Mouse (Mus musculus): ENCODE measurements around the gene Eprs. TPM values are rescaled to one million over a fixed set of nuclear protein-coding genes. Genes with fewer than 3 reads are reported as not detected.

Gene Eprs
- total and polyA plus RNA-seq, 3 experiments = 16.2 to 289 (median 227) TPM

- TF ChIP-seq POLR2AphosphoS5 (IDR thresholded peaks at IDR 0.05; ENCODE audit: insufficient replicate concordance, low read depth, low read length) (no peak), GATA2 (IDR thresholded peaks at IDR 0.05; ENCODE audit: borderline replicate concordance, low read depth, low read length) (no peak), TAL1 (conservative IDR thresholded peaks at IDR 0.05; ENCODE audit: low read depth, low read length) (no peak), GATA1 (IDR thresholded peaks at IDR 0.05; ENCODE audit: borderline replicate concordance, low read length) (no peak), CTCF (IDR thresholded peaks at IDR 0.05; ENCODE audit: low read depth, low read length) (no peak)
- no peak for ATAC-seq (ENCODE audit: extremely low read depth, insufficient number of reproducible peaks, low FRiP score, poor library complexity, severe bottlenecking)
- Histone ChIP-seq H3K4me1 (ENCODE audit: insufficient read depth, low read depth, low read length) (peaks cover 78% of the 10 kb centered on the region), H3K4me3 (ENCODE audit: low read depth, low read length) (peak overlapping the region; percentile 59; the same call in 1 of the 2 replicates), H3K27me3 (ENCODE audit: insufficient read depth, low read length) (no peaks in the 10 kb centered on the region), H3K36me3 (replicated peaks) (peaks cover 85% of the 10 kb centered on the region), H3K9me3 (replicated peaks) (no peaks in the 10 kb centered on the region)
- DNase-seq (ENCODE audit: low spot score) = no peak
Observed at GRCm38 (mm10) chr1:185460096-185460495, 97.3 kb downstream of the Eprs start.

- TF ChIP-seq POLR2AphosphoS5 (IDR thresholded peaks at IDR 0.05; ENCODE audit: insufficient replicate concordance, low read depth, low read length) (no peak), CTCF (IDR thresholded peaks at IDR 0.05; ENCODE audit: low read depth, low read length) (no peak), TAL1 (conservative IDR thresholded peaks at IDR 0.05; ENCODE audit: low read depth, low read length) (no peak), GATA1 (IDR thresholded peaks at IDR 0.05; ENCODE audit: borderline replicate concordance, low read length) (no peak), GATA2 (IDR thresholded peaks at IDR 0.05; ENCODE audit: borderline replicate concordance, low read depth, low read length) (no peak)
- peaks cover 85% of the 10 kb centered on the region for H3K4me1 ChIP-seq (ENCODE audit: insufficient read depth, low read depth, low read length)
- DNase-seq (ENCODE audit: low spot score) (no peak), ATAC-seq (ENCODE audit: extremely low read depth, insufficient number of reproducible peaks, low FRiP score, poor library complexity, severe bottlenecking) (no peak)
- no peaks in the 10 kb centered on the region for H3K9me3 ChIP-seq (replicated peaks)
- H3K36me3 ChIP-seq (replicated peaks) = peaks cover 94% of the 10 kb centered on the region
- no peaks in the 10 kb centered on the region for H3K27me3 ChIP-seq (ENCODE audit: insufficient read depth, low read length)
- H3K4me3 ChIP-seq (ENCODE audit: low read depth, low read length) = no peak overlapping the region; the same call in 1 of the 2 replicates
Observed at GRCm38 (mm10) chr1:185462889-185463288, 100.0 kb downstream of the Eprs start.

GRCm38 (mm10) chr1:185469551-185470021, 106.7 kb downstream of the Eprs start:
- peak overlapping the region; percentile 45; the same call in 1 of the 2 replicates for H3K4me3 ChIP-seq (ENCODE audit: low read depth, low read length)
- TF ChIP-seq CTCF (IDR thresholded peaks at IDR 0.05; ENCODE audit: low read depth, low read length) = no peak
- TF ChIP-seq POLR2AphosphoS5 (IDR thresholded peaks at IDR 0.05; ENCODE audit: insufficient replicate concordance, low read depth, low read length) = no peak
- TF ChIP-seq GATA1 (IDR thresholded peaks at IDR 0.05; ENCODE audit: borderline replicate concordance, low read length) = no peak
- TF ChIP-seq GATA2 (IDR thresholded peaks at IDR 0.05; ENCODE audit: borderline replicate concordance, low read depth, low read length) = no peak
- TF ChIP-seq TAL1 (conservative IDR thresholded peaks at IDR 0.05; ENCODE audit: low read depth, low read length) = peak; percentile 25; the same call in 1 of the 2 replicates
- H3K27me3 ChIP-seq (ENCODE audit: insufficient read depth, low read length) = no peaks in the 10 kb centered on the region
- DNase-seq (ENCODE audit: low spot score) = no peak
- H3K4me1 ChIP-seq (ENCODE audit: insufficient read depth, low read depth, low read length) = peaks cover 93% of the 10 kb centered on the region
- H3K36me3 ChIP-seq (replicated peaks) = peaks cover 42% of the 10 kb centered on the region
- H3K9me3 ChIP-seq (replicated peaks) = no peaks in the 10 kb centered on the region
- peak; percentile 36 for ATAC-seq (ENCODE audit: extremely low read depth, insufficient number of reproducible peaks, low FRiP score, poor library complexity, severe bottlenecking)

GRCm38 (mm10) chr1:185472025-185472720, 109.3 kb downstream of the Eprs start:
- ATAC-seq (ENCODE audit: extremely low read depth, insufficient number of reproducible peaks, low FRiP score, poor library complexity, severe bottlenecking) = peak; percentile 83
- peak; percentile 60 for DNase-seq (ENCODE audit: low spot score)
- no peaks in the 10 kb centered on the region for H3K27me3 ChIP-seq (ENCODE audit: insufficient read depth, low read length)
- peaks cover 82% of the 10 kb centered on the region for H3K4me1 ChIP-seq (ENCODE audit: insufficient read depth, low read depth, low read length)
- TF ChIP-seq GATA2 (IDR thresholded peaks at IDR 0.05; ENCODE audit: borderline replicate concordance, low read depth, low read length) (no peak), TAL1 (conservative IDR thresholded peaks at IDR 0.05; ENCODE audit: low read depth, low read length) (peak; percentile 79)
- peaks cover 18% of the 10 kb centered on the region for H3K36me3 ChIP-seq (replicated peaks)
- H3K9me3 ChIP-seq (replicated peaks) = no peaks in the 10 kb centered on the region
- H3K4me3 ChIP-seq (ENCODE audit: low read depth, low read length) = peak overlapping the region; percentile 57; the same call in 1 of the 2 replicates

- ATAC-seq (ENCODE audit: extremely low read depth, insufficient number of reproducible peaks, low FRiP score, poor library complexity, severe bottlenecking) = no peak
Observed at GRCm38 (mm10) chr1:185472730-185473129, 109.9 kb downstream of the Eprs start.

GRCm38 (mm10) chr1:185473437-185473836, 110.6 kb downstream of the Eprs start:
- TF ChIP-seq GATA2 (IDR thresholded peaks at IDR 0.05; ENCODE audit: borderline replicate concordance, low read depth, low read length) (no peak), GATA1 (IDR thresholded peaks at IDR 0.05; ENCODE audit: borderline replicate concordance, low read length) (no peak), CTCF (IDR thresholded peaks at IDR 0.05; ENCODE audit: low read depth, low read length) (no peak), POLR2AphosphoS5 (IDR thresholded peaks at IDR 0.05; ENCODE audit: insufficient replicate concordance, low read depth, low read length) (no peak), TAL1 (conservative IDR thresholded peaks at IDR 0.05; ENCODE audit: low read depth, low read length) (no peak)
- Histone ChIP-seq H3K4me3 (ENCODE audit: low read depth, low read length) (no peak overlapping the region), H3K36me3 (replicated peaks) (peaks cover 6% of the 10 kb centered on the region), H3K4me1 (ENCODE audit: insufficient read depth, low read depth, low read length) (peaks cover 70% of the 10 kb centered on the region), H3K27me3 (ENCODE audit: insufficient read depth, low read length) (no peaks in the 10 kb centered on the region), H3K9me3 (replicated peaks) (no peaks in the 10 kb centered on the region)
- no peak for ATAC-seq (ENCODE audit: extremely low read depth, insufficient number of reproducible peaks, low FRiP score, poor library complexity, severe bottlenecking)
- DNase-seq (ENCODE audit: low spot score) = no peak

More at GRCm38 (mm10) chr1:185472730-185473129, 109.9 kb downstream of the Eprs start:
- Histone ChIP-seq H3K4me1 (ENCODE audit: insufficient read depth, low read depth, low read length) (peaks cover 77% of the 10 kb centered on the region), H3K4me3 (ENCODE audit: low read depth, low read length) (no peak overlapping the region), H3K9me3 (replicated peaks) (no peaks in the 10 kb centered on the region), H3K27me3 (ENCODE audit: insufficient read depth, low read length) (no peaks in the 10 kb centered on the region), H3K36me3 (replicated peaks) (peaks cover 12% of the 10 kb centered on the region)
- no peak for DNase-seq (ENCODE audit: low spot score)
- TF ChIP-seq GATA1 (IDR thresholded peaks at IDR 0.05; ENCODE audit: borderline replicate concordance, low read length) = no peak
- no peak for TF ChIP-seq POLR2AphosphoS5 (IDR thresholded peaks at IDR 0.05; ENCODE audit: insufficient replicate concordance, low read depth, low read length)
- no peak for TF ChIP-seq CTCF (IDR thresholded peaks at IDR 0.05; ENCODE audit: low read depth, low read length)
- no peak for TF ChIP-seq TAL1 (conservative IDR thresholded peaks at IDR 0.05; ENCODE audit: low read depth, low read length)
- no peak for TF ChIP-seq GATA2 (IDR thresholded peaks at IDR 0.05; ENCODE audit: borderline replicate concordance, low read depth, low read length)

Other genes with a start within 250 kb of the Eprs start
- 22.0 and 25.9 TPM in 2 replicates for gene Rab3gap2, start 158.9 kb upstream of the Eprs start, total RNA-seq (2014; fragmentation: Nextera tagmentation)
- 28.1 and 30.8 TPM in 2 replicates for gene Rab3gap2, start 158.9 kb upstream of the Eprs start, total RNA-seq (2017)
- gene Rab3gap2, start 158.9 kb upstream of the Eprs start, polyA plus RNA-seq (2012) = 6.6 and 8.5 TPM in 2 replicates
- gene Iars2, start 33.6 kb upstream of the Eprs start, total RNA-seq (2014; fragmentation: Nextera tagmentation) = 45.3 and 48.5 TPM in 2 replicates
- gene Iars2, start 33.6 kb upstream of the Eprs start, total RNA-seq (2017) = 46.2 and 54.6 TPM in 2 replicates
- gene Iars2, start 33.6 kb upstream of the Eprs start, polyA plus RNA-seq (2012) = 7.6 and 8.5 TPM in 2 replicates
- gene Bpnt1, start 30.9 kb upstream of the Eprs start, total RNA-seq (2014; fragmentation: Nextera tagmentation) = 3.3 and 3.5 TPM in 2 replicates
- 13.3 and 16.8 TPM in 2 replicates for gene Bpnt1, start 30.9 kb upstream of the Eprs start, total RNA-seq (2017)
- 4.4 and 6.1 TPM in 2 replicates for gene Bpnt1, start 30.9 kb upstream of the Eprs start, polyA plus RNA-seq (2012)
- 25.7 and 27.8 TPM in 2 replicates for gene Slc30a10, start 91.8 kb downstream of the Eprs start, total RNA-seq (2014; fragmentation: Nextera tagmentation)
- 40.0 and 40.9 TPM in 2 replicates for gene Slc30a10, start 91.8 kb downstream of the Eprs start, total RNA-seq (2017)
- gene Slc30a10, start 91.8 kb downstream of the Eprs start, polyA plus RNA-seq (2012) = 7.2 and 8.5 TPM in 2 replicates

Data from G1E (cell line).